Mouse (Mus musculus) kidney, postnatal 4 days (tissue): ENCODE data around the gene Notch4.
A peak's percentile ranks its signal among the peaks of the same experiment; 100 is the strongest.

Source experiments
- DNase-seq, 2 experiments: peaks; one replicate each; pipeline ENCODE4 v3.0.0; 2021; ENCODE audit warnings: mixed read lengths in 2 of 2

The Notch4 gene

GRCm38 (mm10) chr17:34572361-34572760, 8.3 kb downstream of the Notch4 start:
- DNase-seq: peak in 1 of 2 experiments; percentile 49

- DNase-seq: no peak
These were observed 12.5 kb downstream of the Notch4 start for GRCm38 (mm10) chr17:34576577-34576976.

DNA sequence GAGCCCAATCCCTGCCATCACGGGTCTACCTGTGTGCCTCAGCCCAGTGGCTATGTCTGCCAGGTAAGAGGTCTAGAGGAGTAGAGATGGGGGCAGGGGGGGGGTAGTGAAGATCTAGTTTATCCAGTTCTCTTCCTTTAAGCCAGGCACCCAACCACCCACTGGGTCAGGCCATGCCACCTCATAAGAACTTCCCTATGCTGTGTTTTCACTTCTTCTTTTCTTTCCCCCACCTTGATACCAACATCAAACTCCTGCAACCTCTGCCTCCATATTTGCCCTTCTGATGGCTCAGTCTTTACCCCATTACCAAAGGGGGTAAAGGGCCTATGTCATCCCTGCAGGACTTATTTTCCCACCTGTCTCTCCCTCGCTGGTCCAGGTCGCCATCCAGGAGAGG, 14.0 kb downstream of the Notch4 start:
- DNase-seq: no peak

- no peak for DNase-seq
These were observed 18.5 kb downstream of the Notch4 start for GRCm38 (mm10) chr17:34582528-34582927.

- DNase-seq: no peak
These were observed 19.3 kb downstream of the Notch4 start for GRCm38 (mm10) chr17:34583397-34583796.

DNA sequence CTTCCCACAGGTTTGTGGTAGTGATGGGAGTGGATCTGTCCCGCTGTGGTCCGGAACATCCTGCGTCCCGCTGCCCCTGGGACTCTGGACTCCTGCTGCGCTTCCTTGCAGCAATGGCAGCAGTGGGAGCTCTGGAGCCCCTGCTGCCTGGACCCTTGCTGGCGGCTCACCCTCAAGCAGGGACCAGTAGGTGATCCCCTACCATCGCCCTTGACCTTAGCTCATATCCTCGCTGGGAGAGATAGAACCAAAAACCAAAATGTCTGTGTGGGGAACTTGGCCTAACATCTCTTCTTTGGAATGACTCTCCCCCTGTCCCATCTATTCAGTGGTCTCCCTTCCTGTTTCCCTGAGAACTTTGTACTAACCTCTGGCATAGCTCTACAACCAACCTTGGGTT, 19.8 kb downstream of the Notch4 start:
- no peak for DNase-seq

DNA sequence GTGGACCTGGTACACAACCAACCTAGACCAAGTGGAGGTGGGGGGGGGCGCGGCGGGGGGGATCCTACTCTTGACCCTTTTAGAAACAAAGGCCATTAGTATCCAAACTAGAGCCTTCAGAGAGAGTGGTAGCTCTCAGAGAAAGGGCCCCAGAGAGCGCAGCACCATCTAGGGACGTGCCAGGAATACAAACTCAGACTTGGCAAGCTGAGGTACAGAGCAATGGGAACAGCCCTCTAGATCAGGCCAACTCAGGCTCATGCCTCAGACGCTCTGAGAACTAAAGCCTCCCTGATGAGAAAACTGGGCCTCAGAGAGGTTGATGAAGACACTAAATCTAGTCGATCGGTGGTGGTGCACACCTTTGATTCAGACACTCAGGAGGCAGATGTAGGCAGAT, 21.1 kb downstream of the Notch4 start:
- no peak for DNase-seq

- no peak for DNase-seq
These were observed 22.1 kb downstream of the Notch4 start for GRCm38 (mm10) chr17:34585877-34586771.

GRCm38 (mm10) chr17:34586796-34587422, 22.8 kb downstream of the Notch4 start:
- peak; percentile 94 to 96 for DNase-seq

DNA sequence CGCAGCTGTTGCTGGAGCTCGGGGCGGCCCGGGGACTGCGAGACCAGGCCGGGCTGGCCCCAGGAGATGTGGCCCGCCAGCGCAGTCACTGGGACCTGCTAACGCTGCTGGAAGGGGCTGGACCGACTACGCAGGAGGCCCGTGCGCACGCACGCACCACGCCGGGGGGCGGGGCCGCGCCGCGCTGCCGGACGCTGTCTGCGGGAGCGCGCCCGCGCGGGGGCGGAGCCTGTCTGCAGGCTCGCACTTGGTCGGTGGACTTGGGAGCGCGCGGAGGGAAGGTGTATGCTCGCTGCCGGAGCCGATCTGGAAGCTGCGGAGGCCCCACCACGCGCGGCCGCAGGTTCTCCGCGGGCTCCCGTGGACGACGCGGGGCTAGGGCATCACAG, 23.3 kb downstream of the Notch4 start:
- peak; percentile 97 to 99 for DNase-seq

DNA sequence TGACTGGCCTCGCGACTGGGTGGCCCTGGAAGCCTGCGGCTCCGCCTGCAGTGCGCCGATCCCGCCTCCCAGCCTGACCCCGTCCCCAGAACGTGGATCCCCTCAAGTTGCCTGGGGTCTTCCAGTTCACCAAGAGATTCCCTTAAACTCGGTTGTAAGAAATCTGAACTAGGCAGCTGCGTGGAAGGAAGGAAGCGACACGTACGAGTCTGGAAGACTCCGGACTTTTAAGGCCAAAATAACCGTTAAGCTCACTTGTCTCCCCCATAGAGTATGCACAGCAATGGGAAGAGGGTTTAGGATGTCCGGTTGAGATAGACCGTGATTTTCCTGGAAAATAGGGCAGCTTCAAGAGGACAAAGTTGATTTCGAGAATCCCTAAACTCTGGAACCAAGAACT, 23.7 kb downstream of the Notch4 start:
- DNase-seq: no peak

DNA sequence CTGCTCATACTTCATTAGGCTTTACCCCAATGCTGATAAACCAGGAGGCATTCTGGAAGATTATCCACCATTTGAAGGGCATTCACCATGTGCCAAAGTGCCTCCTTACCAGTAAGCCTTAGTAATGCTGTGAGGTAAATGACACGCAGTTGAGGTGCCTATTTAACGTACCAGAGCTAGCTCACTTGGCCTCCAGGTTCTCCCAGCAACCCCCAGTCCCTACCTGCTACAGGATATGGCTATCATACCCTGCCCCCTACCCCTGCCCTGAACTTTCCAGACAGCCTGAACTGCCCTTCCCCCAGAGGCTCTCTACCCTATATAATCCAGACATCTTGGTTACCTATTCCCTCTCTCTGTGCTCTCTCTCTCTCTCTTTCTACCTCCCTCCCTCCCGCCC, 24.7 kb downstream of the Notch4 start:
- DNase-seq: no peak

GRCm38 (mm10) chr17:34589206-34589605, 25.1 kb downstream of the Notch4 start:
- DNase-seq: no peak

- peak; percentile 70 to 82 for DNase-seq
These were observed 25.6 kb downstream of the Notch4 start, which contains the start of gene Gpsm3 for GRCm38 (mm10) chr17:34589681-34590101. Gene Gpsm3, plus strand, starts transcription at chr17:34589806.

GRCm38 (mm10) chr17:34590154-34590987, 26.3 kb downstream of the Notch4 start:
- DNase-seq: peak in 1 of 2 experiments; percentile 47

DNA sequence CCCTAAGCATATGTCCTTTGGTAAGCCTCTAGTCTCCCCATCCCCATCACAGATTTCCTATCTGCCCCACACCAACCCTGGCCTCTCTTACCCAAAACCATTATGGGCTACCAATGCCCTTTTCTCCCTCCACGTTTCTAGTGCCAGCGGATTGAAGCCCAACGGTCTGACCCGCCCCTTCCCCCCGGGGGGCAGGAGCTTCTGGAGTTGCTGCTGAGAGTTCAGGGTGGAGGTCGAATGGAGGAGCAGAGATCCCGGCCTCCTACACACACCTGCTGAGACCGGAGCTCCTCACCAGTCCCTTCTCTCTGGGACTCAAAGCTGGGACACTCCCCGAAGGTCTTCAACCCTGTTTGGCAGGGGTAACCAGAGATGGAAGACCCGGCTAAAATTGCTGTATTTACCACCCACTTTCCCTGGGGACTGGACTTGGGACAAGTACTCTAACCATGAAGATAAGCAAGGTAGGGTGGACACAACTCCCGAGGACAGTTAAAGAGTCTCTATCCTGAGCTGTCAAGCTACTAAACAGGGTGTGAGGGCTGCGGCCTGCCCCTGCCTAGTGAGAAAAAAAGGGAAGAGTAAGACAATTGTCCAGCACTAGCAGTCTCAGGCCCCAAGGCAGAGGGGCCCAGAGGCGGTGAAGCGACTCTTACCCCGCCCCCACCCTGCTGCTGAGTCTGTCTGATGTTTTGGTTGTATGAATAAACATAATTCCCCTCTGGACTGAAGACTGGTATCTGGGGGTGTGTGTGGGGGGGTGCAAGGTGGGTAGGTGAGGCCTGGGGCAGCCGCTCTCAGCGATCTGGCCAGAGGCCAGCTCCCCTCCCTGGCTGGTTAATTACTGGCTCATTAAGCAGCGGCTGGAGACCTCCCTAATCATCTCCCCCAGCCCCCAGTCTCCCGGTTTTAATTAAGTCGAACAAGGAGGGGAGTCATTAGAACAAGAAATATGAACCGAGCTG, 27.2 kb downstream of the Notch4 start, which contains the start of gene Pbx2:
Gene Pbx2, plus strand, starts transcription at position 238 of the 965 bp plus-strand sequence.
- peak; percentile 55 to 73 for DNase-seq

GRCm38 (mm10) chr17:34591994-34592375, 27.9 kb downstream of the Notch4 start:
- peak; percentile 97 for DNase-seq

GRCm38 (mm10) chr17:34592581-34593549, 28.8 kb downstream of the Notch4 start:
- peak; percentile 61 to 75 for DNase-seq

DNA sequence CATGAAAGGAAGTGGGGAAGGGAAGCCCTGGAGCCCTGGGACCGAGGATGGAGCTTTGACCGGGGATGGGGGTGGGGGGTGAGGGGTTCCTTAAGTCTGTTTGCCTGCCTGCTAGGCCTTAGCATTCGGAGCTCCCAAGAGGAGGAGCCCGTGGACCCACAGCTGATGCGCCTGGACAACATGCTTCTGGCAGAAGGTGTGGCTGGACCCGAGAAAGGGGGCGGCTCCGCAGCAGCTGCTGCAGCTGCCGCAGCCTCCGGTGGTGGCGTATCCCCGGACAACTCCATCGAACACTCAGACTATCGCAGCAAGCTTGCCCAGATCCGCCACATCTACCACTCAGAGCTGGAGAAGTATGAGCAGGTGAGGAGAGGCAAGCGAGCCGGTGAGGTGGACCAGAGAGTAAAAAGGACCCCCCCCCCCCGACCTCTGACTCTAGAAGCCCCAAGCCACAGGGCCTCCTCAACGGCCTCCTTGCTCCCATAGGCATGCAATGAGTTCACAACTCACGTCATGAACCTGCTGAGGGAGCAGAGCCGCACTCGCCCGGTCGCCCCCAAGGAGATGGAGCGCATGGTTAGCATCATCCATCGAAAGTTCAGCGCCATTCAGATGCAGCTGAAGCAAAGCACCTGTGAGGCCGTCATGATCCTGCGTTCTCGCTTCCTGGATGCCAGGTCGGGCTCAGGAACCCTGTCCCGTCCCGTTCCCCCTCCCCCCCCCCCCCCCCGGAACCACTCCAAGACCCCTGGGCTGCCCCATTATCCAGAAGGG, 29.9 kb downstream of the Notch4 start:
- peak; percentile 69 to 79 for DNase-seq

GRCm38 (mm10) chr17:34596098-34596497, 32.0 kb downstream of the Notch4 start:
- DNase-seq: no peak
